Mouse (Mus musculus): ENCODE data around the gene Abcf2. TPM values are rescaled to one million over a fixed set of nuclear protein-coding genes. Genes with fewer than 3 reads are reported as not detected.

Gene Abcf2
- polyA plus RNA-seq, 1 experiment = 87.1 TPM

GRCm38 (mm10) chr5:24535731-24536130 is 41.5 kb downstream of the Abcf2 start:
- TF ChIP-seq POLR2A (IDR thresholded peaks at IDR 0.05; ENCODE audit: extremely low read depth, insufficient read depth, low read length) (no peak), CTCF (IDR thresholded peaks at IDR 0.05; ENCODE audit: extremely low read depth, insufficient read depth, low read length) (no peak)
- no peak overlapping the region for H3K4me3 ChIP-seq (ENCODE audit: insufficient read depth, low read length)
- no peak overlapping the region for H3K27ac ChIP-seq (ENCODE audit: insufficient read depth, low read length)
- no peaks in the 10 kb centered on the region for H3K4me1 ChIP-seq (ENCODE audit: control insufficient read depth, insufficient read depth, low read length)

- no peak for TF ChIP-seq CTCF (IDR thresholded peaks at IDR 0.05; ENCODE audit: extremely low read depth, insufficient read depth, low read length)
- TF ChIP-seq POLR2A (IDR thresholded peaks at IDR 0.05; ENCODE audit: extremely low read depth, insufficient read depth, low read length) = no peak
- H3K27ac ChIP-seq (ENCODE audit: insufficient read depth, low read length) = no peak overlapping the region
- H3K4me3 ChIP-seq (ENCODE audit: insufficient read depth, low read length) = no peak overlapping the region
- no peaks in the 10 kb centered on the region for H3K4me1 ChIP-seq (ENCODE audit: control insufficient read depth, insufficient read depth, low read length)
Observed at GRCm38 (mm10) chr5:24534292-24534691, 43.0 kb downstream of the Abcf2 start.

GRCm38 (mm10) chr5:24533391-24533790 is 43.9 kb downstream of the Abcf2 start:
- Histone ChIP-seq H3K4me1 (ENCODE audit: control insufficient read depth, insufficient read depth, low read length) (no peaks in the 10 kb centered on the region), H3K4me3 (ENCODE audit: insufficient read depth, low read length) (no peak overlapping the region), H3K27ac (ENCODE audit: insufficient read depth, low read length) (no peak overlapping the region)
- TF ChIP-seq CTCF (IDR thresholded peaks at IDR 0.05; ENCODE audit: extremely low read depth, insufficient read depth, low read length) (no peak), POLR2A (IDR thresholded peaks at IDR 0.05; ENCODE audit: extremely low read depth, insufficient read depth, low read length) (no peak)

DNA sequence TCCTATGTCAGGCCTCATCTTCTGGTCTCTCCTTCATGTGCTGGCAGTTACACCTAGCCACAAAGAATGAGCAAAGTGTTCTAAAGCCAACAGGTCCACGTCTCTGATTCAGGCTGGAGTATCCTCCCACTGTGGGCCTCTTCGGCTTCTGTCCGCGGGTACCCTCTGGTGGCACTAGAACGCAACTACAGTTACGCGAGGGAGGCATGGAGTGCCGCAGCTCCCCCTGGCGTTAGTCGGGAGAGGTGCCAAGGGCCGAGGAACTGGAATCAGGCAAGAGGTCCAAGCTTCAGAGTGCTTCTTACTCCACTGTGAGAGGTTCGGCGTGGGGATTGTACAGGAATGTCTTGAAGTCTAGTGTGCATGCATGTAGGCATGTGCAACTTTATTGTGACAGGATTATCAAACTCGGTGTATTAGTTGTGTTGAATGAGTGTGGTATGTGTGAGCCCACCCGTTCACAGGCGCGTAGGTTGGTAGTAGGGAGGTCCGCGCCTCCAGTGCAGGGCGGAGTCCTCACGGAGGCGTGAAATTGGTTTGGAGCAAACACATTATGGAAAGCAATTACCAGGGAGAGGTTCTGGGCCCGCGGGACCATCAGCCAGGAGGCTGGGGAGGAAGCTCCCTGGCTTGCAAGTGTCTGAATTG is 47.1 kb downstream of the Abcf2 start:
- TF ChIP-seq POLR2A (IDR thresholded peaks at IDR 0.05; ENCODE audit: extremely low read depth, insufficient read depth, low read length) (no peak), CTCF (IDR thresholded peaks at IDR 0.05; ENCODE audit: extremely low read depth, insufficient read depth, low read length) (peak; percentile 100)
- no peak overlapping the region for H3K27ac ChIP-seq (ENCODE audit: insufficient read depth, low read length)

GRCm38 (mm10) chr5:24527780-24528179 is 49.5 kb downstream of the Abcf2 start:
- no peak overlapping the region for H3K4me3 ChIP-seq (ENCODE audit: insufficient read depth, low read length)
- TF ChIP-seq CTCF (IDR thresholded peaks at IDR 0.05; ENCODE audit: extremely low read depth, insufficient read depth, low read length) (no peak), POLR2A (IDR thresholded peaks at IDR 0.05; ENCODE audit: extremely low read depth, insufficient read depth, low read length) (no peak)
- H3K27ac ChIP-seq (ENCODE audit: insufficient read depth, low read length) = no peak overlapping the region
- no peaks in the 10 kb centered on the region for H3K4me1 ChIP-seq (ENCODE audit: control insufficient read depth, insufficient read depth, low read length)

More for the DNA sequence above, 47.1 kb downstream of the Abcf2 start:
- H3K4me1 ChIP-seq (ENCODE audit: control insufficient read depth, insufficient read depth, low read length) = no peaks in the 10 kb centered on the region
- no peak overlapping the region for H3K4me3 ChIP-seq (ENCODE audit: insufficient read depth, low read length)

- TF ChIP-seq CTCF (IDR thresholded peaks at IDR 0.05; ENCODE audit: extremely low read depth, insufficient read depth, low read length) = no peak
- no peak for TF ChIP-seq POLR2A (IDR thresholded peaks at IDR 0.05; ENCODE audit: extremely low read depth, insufficient read depth, low read length)
- H3K4me3 ChIP-seq (ENCODE audit: insufficient read depth, low read length) = no peak within 1 kb of the TSS
- H3K27ac ChIP-seq (ENCODE audit: insufficient read depth, low read length) = no peak within 1 kb of the TSS
- no peaks in the 10 kb centered on the region for H3K4me1 ChIP-seq (ENCODE audit: control insufficient read depth, insufficient read depth, low read length)
Observed at GRCm38 (mm10) chr5:24526889-24527230, 50.4 kb downstream of the Abcf2 start, which contains the start of gene Gbx1. Gbx1 (minus strand) TSS chr5:24527202.

DNA sequence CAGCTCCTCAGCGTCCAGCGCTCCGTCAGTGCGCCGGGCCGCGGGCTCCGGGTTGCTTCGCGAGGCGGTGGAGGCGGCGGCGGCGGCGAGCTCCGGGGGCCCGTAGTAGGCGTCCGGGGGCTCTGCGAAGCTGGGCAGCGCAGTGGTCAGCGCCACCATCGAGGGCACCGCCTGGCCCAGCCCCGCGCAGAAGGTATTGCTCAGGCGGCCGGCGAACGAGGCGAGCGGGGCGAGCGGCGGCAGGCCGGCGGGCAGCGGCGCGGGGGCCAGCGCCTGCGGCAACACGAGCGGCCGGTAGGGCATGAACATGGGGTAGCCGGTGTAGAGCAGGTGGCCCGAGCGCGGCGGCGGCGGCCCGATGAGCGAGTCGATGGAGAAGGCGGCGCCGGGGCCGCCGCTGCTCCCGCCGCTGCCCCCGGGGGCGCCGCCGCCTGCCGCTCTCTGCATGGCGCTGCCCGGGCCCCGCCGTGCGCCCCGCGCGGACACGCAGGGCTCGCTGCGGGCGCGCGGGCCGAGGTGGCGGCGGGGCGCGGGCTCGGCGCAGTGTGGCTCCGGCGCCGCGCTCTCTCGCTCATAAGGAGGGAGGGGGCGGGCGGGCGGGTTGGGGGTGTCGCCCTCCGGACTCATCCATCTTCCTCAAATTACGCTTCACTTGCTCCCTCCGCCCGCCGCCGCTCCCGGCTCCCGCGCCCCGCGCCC is 50.9 kb downstream of the Abcf2 start:
- H3K4me1 ChIP-seq (ENCODE audit: control insufficient read depth, insufficient read depth, low read length) = no peaks in the 10 kb centered on the region
- no peak overlapping the region for H3K4me3 ChIP-seq (ENCODE audit: insufficient read depth, low read length)
- no peak overlapping the region for H3K27ac ChIP-seq (ENCODE audit: insufficient read depth, low read length)
- TF ChIP-seq CTCF (IDR thresholded peaks at IDR 0.05; ENCODE audit: extremely low read depth, insufficient read depth, low read length) (no peak), POLR2A (IDR thresholded peaks at IDR 0.05; ENCODE audit: extremely low read depth, insufficient read depth, low read length) (no peak)

- no peaks in the 10 kb centered on the region for H3K4me1 ChIP-seq (ENCODE audit: control insufficient read depth, insufficient read depth, low read length)
- no peak for TF ChIP-seq CTCF (IDR thresholded peaks at IDR 0.05; ENCODE audit: extremely low read depth, insufficient read depth, low read length)
- TF ChIP-seq POLR2A (IDR thresholded peaks at IDR 0.05; ENCODE audit: extremely low read depth, insufficient read depth, low read length) = no peak
- no peak overlapping the region for H3K27ac ChIP-seq (ENCODE audit: insufficient read depth, low read length)
- no peak overlapping the region for H3K4me3 ChIP-seq (ENCODE audit: insufficient read depth, low read length)
Observed at GRCm38 (mm10) chr5:24525360-24526189, 51.7 kb downstream of the Abcf2 start.

DNA sequence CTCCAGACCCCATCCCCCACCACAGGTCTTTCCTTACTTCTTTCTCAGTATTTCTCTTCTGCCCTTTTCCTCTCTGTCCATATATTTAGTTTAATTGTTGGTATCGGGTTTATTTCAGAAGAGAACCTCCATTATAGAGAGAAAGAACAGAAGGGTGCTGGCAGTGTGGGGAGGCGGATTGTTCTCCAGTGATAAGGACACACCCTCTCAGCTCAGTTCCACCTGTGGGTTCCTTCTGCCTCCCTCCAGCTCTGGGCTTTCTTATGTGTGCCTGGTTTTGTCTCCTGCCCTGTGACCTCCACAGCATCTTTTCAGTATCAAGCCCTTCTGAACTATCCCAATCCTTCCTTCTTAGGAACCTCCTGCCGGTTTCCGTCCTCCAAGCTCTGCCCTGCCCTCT is 52.7 kb downstream of the Abcf2 start:
- no peak for TF ChIP-seq POLR2A (IDR thresholded peaks at IDR 0.05; ENCODE audit: extremely low read depth, insufficient read depth, low read length)
- no peak for TF ChIP-seq CTCF (IDR thresholded peaks at IDR 0.05; ENCODE audit: extremely low read depth, insufficient read depth, low read length)
- Histone ChIP-seq H3K4me3 (ENCODE audit: insufficient read depth, low read length) (no peak overlapping the region), H3K4me1 (ENCODE audit: control insufficient read depth, insufficient read depth, low read length) (no peaks in the 10 kb centered on the region), H3K27ac (ENCODE audit: insufficient read depth, low read length) (no peak overlapping the region)

All from cortical plate, adult 2 months (tissue).